Mouse (Mus musculus): ENCODE data around the gene Casc3. TPM values are rescaled to one million over a fixed set of nuclear protein-coding genes. Genes with fewer than 3 reads are reported as not detected.

Casc3 gene
- polyA plus RNA-seq, 1 experiment: 72.2 TPM

- Histone ChIP-seq H3K27ac (ENCODE audit: control insufficient read depth, insufficient read depth, low read length) (no peak overlapping the region), H3K36me3 (ENCODE audit: control insufficient read depth, insufficient read depth, low read length) (no peaks in the 10 kb centered on the region), H3K27me3 (ENCODE audit: control insufficient read depth, insufficient read depth, low read length) (no peaks in the 10 kb centered on the region), H3K4me1 (replicated peaks; ENCODE audit: control insufficient read depth, insufficient read depth, low read length) (peaks cover 11% of the 10 kb centered on the region), H3K4me3 (ENCODE audit: control insufficient read depth, insufficient read depth, low read length) (no peak overlapping the region)
- TF ChIP-seq CTCF (IDR thresholded peaks at IDR 0.05; ENCODE audit: borderline replicate concordance, control insufficient read depth, extremely low read depth, insufficient read depth, low read length, poor library complexity) (no peak), POLR2A (IDR thresholded peaks at IDR 0.05; ENCODE audit: control insufficient read depth, extremely low read depth, insufficient read depth, low read length, poor library complexity) (no peak)
- 83% methylated on average over 4 of the region's 4 CpGs for WGBS
- DNase-seq: no peak
These were observed 12.6 kb upstream of the Casc3 start for GRCm38 (mm10) chr11:98792081-98792480.

DNA sequence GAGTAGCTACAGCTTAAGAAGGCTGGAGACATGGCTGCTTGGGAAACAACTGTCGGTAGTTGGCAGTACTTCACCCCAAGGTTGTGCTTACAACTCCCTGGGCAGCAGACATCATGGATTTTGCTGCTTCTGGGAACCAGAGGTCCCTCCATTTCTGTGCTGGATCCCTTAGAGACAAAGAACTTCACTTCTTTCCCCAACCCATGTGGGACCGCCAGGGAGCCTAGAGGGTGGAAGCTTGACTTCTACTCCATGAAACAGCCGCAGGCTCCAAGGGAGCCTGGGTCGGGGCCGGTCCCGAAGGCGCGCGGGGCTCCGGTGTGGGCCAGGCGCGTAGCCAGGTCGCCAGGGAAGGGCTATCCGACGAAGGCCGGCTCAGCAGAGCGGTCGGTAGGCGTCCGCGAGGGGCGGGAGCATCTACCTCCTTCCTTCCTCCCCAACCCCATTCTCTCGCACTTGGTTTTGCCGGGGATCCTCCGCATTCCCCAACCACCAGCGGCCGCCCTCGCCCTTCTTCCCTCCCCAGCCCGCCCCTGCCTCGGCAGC, 10.2 kb upstream of the Casc3 start:
- no peaks in the 10 kb centered on the region for H3K27me3 ChIP-seq (ENCODE audit: control insufficient read depth, insufficient read depth, low read length)
- DNase-seq: no peak
- WGBS: under 1% methylated on average over 30 of the region's 30 CpGs
- H3K36me3 ChIP-seq (ENCODE audit: control insufficient read depth, insufficient read depth, low read length): peaks cover 7% of the 10 kb centered on the region
- peak overlapping the region; percentile 79 for H3K27ac ChIP-seq (ENCODE audit: control insufficient read depth, insufficient read depth, low read length)
- H3K4me3 ChIP-seq (ENCODE audit: control insufficient read depth, insufficient read depth, low read length): peak overlapping the region; percentile 100
- TF ChIP-seq POLR2A (IDR thresholded peaks at IDR 0.05; ENCODE audit: control insufficient read depth, extremely low read depth, insufficient read depth, low read length, poor library complexity) (no peak), CTCF (IDR thresholded peaks at IDR 0.05; ENCODE audit: borderline replicate concordance, control insufficient read depth, extremely low read depth, insufficient read depth, low read length, poor library complexity) (no peak)
- peaks cover 15% of the 10 kb centered on the region for H3K4me1 ChIP-seq (replicated peaks; ENCODE audit: control insufficient read depth, insufficient read depth, low read length)

- H3K4me1 ChIP-seq (replicated peaks; ENCODE audit: control insufficient read depth, insufficient read depth, low read length): peaks cover 15% of the 10 kb centered on the region
- peak; percentile 87 for DNase-seq
- H3K4me3 ChIP-seq (ENCODE audit: control insufficient read depth, insufficient read depth, low read length): peak within 1 kb of the TSS; percentile 100
- no peaks in the 10 kb centered on the region for H3K27me3 ChIP-seq (ENCODE audit: control insufficient read depth, insufficient read depth, low read length)
- H3K27ac ChIP-seq (ENCODE audit: control insufficient read depth, insufficient read depth, low read length): peak within 1 kb of the TSS; percentile 79
- WGBS: 1% methylated on average over 69 of the region's 89 CpGs
- peak; percentile 51; the same call in 1 of the 2 replicates for TF ChIP-seq CTCF (IDR thresholded peaks at IDR 0.05; ENCODE audit: borderline replicate concordance, control insufficient read depth, extremely low read depth, insufficient read depth, low read length, poor library complexity)
- TF ChIP-seq POLR2A (IDR thresholded peaks at IDR 0.05; ENCODE audit: control insufficient read depth, extremely low read depth, insufficient read depth, low read length, poor library complexity): peak; percentile 87
- H3K36me3 ChIP-seq (ENCODE audit: control insufficient read depth, insufficient read depth, low read length): peaks cover 10% of the 10 kb centered on the region
These were observed 9.5 kb upstream of the Casc3 start, which contains the start of gene Msl1 for GRCm38 (mm10) chr11:98795015-98795713. Msl1 (plus strand) TSS chr11:98795516.

DNA sequence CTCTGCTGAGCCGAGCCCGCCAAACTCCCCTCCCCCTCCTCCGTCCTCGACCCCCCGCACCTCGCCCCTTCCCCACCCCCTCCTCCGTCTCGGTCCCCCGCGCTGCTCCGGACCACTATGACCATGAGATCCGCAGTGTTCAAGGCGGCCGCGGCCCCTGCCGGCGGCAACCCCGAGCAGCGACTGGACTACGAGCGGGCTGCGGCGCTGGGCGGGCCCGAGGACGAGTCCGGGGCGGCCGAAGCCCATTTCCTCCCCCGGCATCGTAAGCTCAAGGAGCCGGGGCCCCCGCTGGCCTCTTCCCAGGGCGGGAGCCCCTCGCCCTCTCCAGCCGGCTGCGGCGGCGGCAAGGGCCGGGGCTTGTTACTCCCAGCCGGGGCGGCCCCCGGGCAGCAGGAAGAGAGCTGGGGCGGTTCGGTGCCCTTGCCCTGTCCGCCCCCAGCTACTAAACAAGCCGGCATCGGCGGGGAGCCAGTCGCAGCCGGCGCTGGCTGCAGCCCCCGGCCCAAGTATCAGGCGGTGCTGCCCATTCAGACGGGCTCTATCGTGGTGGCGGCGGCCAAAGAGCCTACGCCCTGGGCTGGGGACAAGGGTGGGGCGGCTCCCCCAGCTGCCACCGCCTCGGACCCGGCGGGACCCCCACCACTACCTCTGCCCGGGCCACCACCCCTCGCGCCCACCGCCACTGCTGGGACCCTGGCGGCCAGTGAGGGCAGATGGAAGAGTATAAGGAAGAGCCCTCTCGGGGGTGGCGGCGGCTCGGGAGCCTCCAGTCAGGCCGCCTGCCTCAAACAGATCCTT, 8.8 kb upstream of the Casc3 start:
- peak; percentile 50 for DNase-seq
- Histone ChIP-seq H3K4me1 (replicated peaks; ENCODE audit: control insufficient read depth, insufficient read depth, low read length) (peaks cover 15% of the 10 kb centered on the region), H3K27me3 (ENCODE audit: control insufficient read depth, insufficient read depth, low read length) (no peaks in the 10 kb centered on the region), H3K27ac (ENCODE audit: control insufficient read depth, insufficient read depth, low read length) (peak overlapping the region; percentile 73), H3K4me3 (ENCODE audit: control insufficient read depth, insufficient read depth, low read length) (peak overlapping the region; percentile 100), H3K36me3 (ENCODE audit: control insufficient read depth, insufficient read depth, low read length) (peaks cover 18% of the 10 kb centered on the region)
- TF ChIP-seq CTCF (IDR thresholded peaks at IDR 0.05; ENCODE audit: borderline replicate concordance, control insufficient read depth, extremely low read depth, insufficient read depth, low read length, poor library complexity) (no peak), POLR2A (IDR thresholded peaks at IDR 0.05; ENCODE audit: control insufficient read depth, extremely low read depth, insufficient read depth, low read length, poor library complexity) (no peak)
- WGBS: under 1% methylated on average over 69 of the region's 74 CpGs

DNA sequence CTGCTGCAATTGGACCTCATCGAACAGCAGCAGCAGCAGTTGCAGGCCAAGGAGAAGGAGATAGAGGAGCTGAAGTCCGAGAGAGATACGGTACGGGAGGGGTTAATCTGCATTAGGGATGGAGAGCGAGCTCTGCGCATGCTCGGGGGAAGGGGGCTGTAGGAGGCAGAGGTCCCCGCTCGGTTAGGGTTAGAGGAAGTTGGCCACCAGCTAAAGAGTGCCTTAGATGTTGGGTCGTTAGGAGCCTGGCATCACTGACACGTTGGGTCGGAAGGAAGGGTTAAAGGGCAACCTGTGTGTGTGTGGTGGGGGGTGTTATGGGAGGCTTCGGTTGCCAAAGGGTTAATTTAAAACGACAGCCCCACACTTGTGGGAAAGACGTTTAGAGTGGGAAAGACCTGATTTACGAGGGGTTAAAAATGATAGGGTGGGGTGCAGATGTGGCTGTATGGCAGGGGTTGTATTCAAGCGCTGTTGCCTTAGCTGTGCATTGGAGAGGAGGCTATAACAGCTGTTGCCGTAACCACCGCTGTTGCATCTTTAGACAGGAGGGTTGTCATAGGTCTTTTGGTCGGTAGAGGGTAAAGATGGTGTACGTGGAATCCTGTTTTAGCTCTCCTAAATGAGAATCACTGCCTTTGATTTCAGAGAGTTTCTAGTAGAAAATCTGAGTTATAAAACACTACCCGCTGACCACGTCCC, 8.0 kb upstream of the Casc3 start:
- no peaks in the 10 kb centered on the region for H3K27me3 ChIP-seq (ENCODE audit: control insufficient read depth, insufficient read depth, low read length)
- no peak for TF ChIP-seq POLR2A (IDR thresholded peaks at IDR 0.05; ENCODE audit: control insufficient read depth, extremely low read depth, insufficient read depth, low read length, poor library complexity)
- TF ChIP-seq CTCF (IDR thresholded peaks at IDR 0.05; ENCODE audit: borderline replicate concordance, control insufficient read depth, extremely low read depth, insufficient read depth, low read length, poor library complexity): no peak
- WGBS: 1% methylated on average over 23 of the region's 23 CpGs
- H3K4me3 ChIP-seq (ENCODE audit: control insufficient read depth, insufficient read depth, low read length): peak overlapping the region; percentile 100
- DNase-seq: peak; percentile 76
- H3K4me1 ChIP-seq (replicated peaks; ENCODE audit: control insufficient read depth, insufficient read depth, low read length): peaks cover 15% of the 10 kb centered on the region
- H3K27ac ChIP-seq (ENCODE audit: control insufficient read depth, insufficient read depth, low read length): peak overlapping the region; percentile 73
- H3K36me3 ChIP-seq (ENCODE audit: control insufficient read depth, insufficient read depth, low read length): peaks cover 21% of the 10 kb centered on the region

- DNase-seq: no peak
- TF ChIP-seq CTCF (IDR thresholded peaks at IDR 0.05; ENCODE audit: borderline replicate concordance, control insufficient read depth, extremely low read depth, insufficient read depth, low read length, poor library complexity) (no peak), POLR2A (IDR thresholded peaks at IDR 0.05; ENCODE audit: control insufficient read depth, extremely low read depth, insufficient read depth, low read length, poor library complexity) (no peak)
- WGBS: 13% methylated on average over 5 of the region's 5 CpGs
- Histone ChIP-seq H3K4me1 (replicated peaks; ENCODE audit: control insufficient read depth, insufficient read depth, low read length) (peaks cover 15% of the 10 kb centered on the region), H3K4me3 (ENCODE audit: control insufficient read depth, insufficient read depth, low read length) (peak overlapping the region; percentile 12), H3K36me3 (ENCODE audit: control insufficient read depth, insufficient read depth, low read length) (peaks cover 27% of the 10 kb centered on the region), H3K27ac (ENCODE audit: control insufficient read depth, insufficient read depth, low read length) (no peak overlapping the region), H3K27me3 (ENCODE audit: control insufficient read depth, insufficient read depth, low read length) (no peaks in the 10 kb centered on the region)
These were observed 7.4 kb upstream of the Casc3 start for GRCm38 (mm10) chr11:98797306-98797705.

Measured in thymus, adult 2 months (tissue).